Mouse (Mus musculus) liver, embryonic 13.5 days (tissue): ENCODE measurements at regions not wholly inside any gene's neighbourhood (a gene's known extent, or its start where the extent isn't known, plus 50 kb on each side); places are given as distances from the start of the nearest gene placed in this dataset.

Source experiments
- ATAC-seq: fragments of 200-750 bp; cut with Nextera tagmentation; 2 replicates; pipeline ENCODE4 v1.8.0; 2017; ENCODE audit warnings: low read depth, mild to moderate bottlenecking, moderate number of reproducible peaks, moderate library complexity
- DNase-seq: peaks from one replicate; pipeline ENCODE4 v3.0.0; 2022
- H3K27ac ChIP-seq: fragments of 300-500 bp; sonication (generic); 2 replicates; pipeline ENCODE4 v1.5.1; 2015; ENCODE audit warnings: moderate library complexity, mild to moderate bottlenecking, inconsistent platforms
- H3K27me3 ChIP-seq: fragments of 300-500 bp; sonication (generic); 2 replicates; pipeline ENCODE4 v1.6.1; 2015; ENCODE audit warnings: mild to moderate bottlenecking, inconsistent platforms
- H3K36me3 ChIP-seq: fragments of 300-500 bp; sonication (generic); 2 replicates; pipeline ENCODE4 v1.6.1; 2015; ENCODE audit warnings: mild to moderate bottlenecking, inconsistent platforms
- H3K4me1 ChIP-seq: fragments of 300-500 bp; sonication (generic); replicated peaks from 2 replicates; pipeline ENCODE4 v1.6.1; 2015; ENCODE audit warnings: inconsistent platforms
- H3K4me2 ChIP-seq: fragments of 300-500 bp; sonication (generic); 2 replicates; pipeline ENCODE4 v1.6.1; 2015; ENCODE audit warnings: inconsistent platforms, mild to moderate bottlenecking, moderate library complexity
- H3K4me3 ChIP-seq: fragments of 300-500 bp; sonication (generic); replicated peaks from 2 replicates; pipeline ENCODE4 v1.5.1; 2015; ENCODE audit warnings: mild to moderate bottlenecking, inconsistent platforms
- H3K9ac ChIP-seq: fragments of 300-500 bp; sonication (generic); 2 replicates; pipeline ENCODE4 v1.6.1; 2015; ENCODE audit warnings: mild to moderate bottlenecking, inconsistent platforms
- H3K9me3 ChIP-seq: fragments of 300-500 bp; sonication (generic); replicated peaks from 2 replicates; pipeline ENCODE4 v1.6.1; 2016; ENCODE audit warnings: inconsistent platforms
- WGBS: fragments of 180-500 bp; shearing (Covaris S2); methylation state at CpG from one replicate; pipeline ENCODE4 v1.1.7; 2015; ENCODE audit not compliant: insufficient replicate concordance; 5-methylcytosine and 5-hydroxymethylcytosine counted together

DNA sequence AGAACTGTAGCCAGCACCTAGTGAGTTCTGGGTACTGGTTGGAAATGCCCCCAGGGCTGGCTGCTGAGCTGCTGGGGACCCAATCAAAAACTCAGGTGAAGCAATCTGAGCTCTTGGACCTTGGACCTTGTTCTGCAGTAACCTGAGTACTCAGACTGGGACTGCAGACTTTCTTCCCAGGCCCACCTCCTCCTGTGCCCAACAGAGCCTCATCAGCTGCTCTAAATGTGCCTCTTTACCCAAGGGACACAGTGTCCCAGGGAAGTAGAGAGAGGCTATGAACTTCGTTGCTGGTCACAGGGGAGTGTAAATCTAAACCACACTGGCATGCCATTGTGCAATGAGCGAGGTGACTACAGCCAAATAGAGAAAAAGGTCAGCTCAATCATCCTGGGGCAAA lies 277.6 kb upstream of the Zmiz1 start:
- H3K27me3 ChIP-seq: no peaks in the 10 kb centered on the region; the same call in 1 of the 2 replicates
- H3K4me1 ChIP-seq: 0 out of 2 replicates have a peak, but pooled peaks cover 6% of the 10 kb centered on the region
- H3K4me2 ChIP-seq: no peak overlapping the region
- WGBS: 14% methylated on average over 2 of the region's 2 CpGs
- no peaks in the 10 kb centered on the region for H3K36me3 ChIP-seq
- no peak overlapping the region for H3K9ac ChIP-seq
- DNase-seq (no peak), ATAC-seq (peak; percentile 62)
- no peak overlapping the region for H3K27ac ChIP-seq
- no peaks in the 10 kb centered on the region for H3K9me3 ChIP-seq
- H3K4me3 ChIP-seq: no peak overlapping the region

- 61% methylated on average over 5 of the region's 5 CpGs for WGBS
Observed at GRCm38 (mm10) chr14:25184042-25184441, 274.9 kb upstream of the Zmiz1 start.

GRCm38 (mm10) chr14:25184875-25185274 lies 274.1 kb upstream of the Zmiz1 start:
- Histone ChIP-seq H3K9ac (no peak overlapping the region), H3K27me3 (no peaks in the 10 kb centered on the region; the same call in 1 of the 2 replicates), H3K36me3 (no peaks in the 10 kb centered on the region), H3K4me1 (0 out of 2 replicates have a peak, but pooled peaks cover 6% of the 10 kb centered on the region), H3K27ac (no peak overlapping the region), H3K4me3 (no peak overlapping the region), H3K9me3 (no peaks in the 10 kb centered on the region), H3K4me2 (no peak overlapping the region)
- DNase-seq: no peak
- no peak for ATAC-seq
- 62% methylated on average over 1 of the region's 1 CpGs for WGBS

More at GRCm38 (mm10) chr14:25184042-25184441, 274.9 kb upstream of the Zmiz1 start:
- no peaks in the 10 kb centered on the region for H3K9me3 ChIP-seq
- H3K27ac ChIP-seq: no peak overlapping the region
- H3K4me3 ChIP-seq: no peak overlapping the region
- ATAC-seq (no peak), DNase-seq (no peak)
- no peaks in the 10 kb centered on the region for H3K36me3 ChIP-seq
- H3K4me2 ChIP-seq: no peak overlapping the region
- H3K4me1 ChIP-seq: 0 out of 2 replicates have a peak, but pooled peaks cover 6% of the 10 kb centered on the region
- no peak overlapping the region for H3K9ac ChIP-seq
- H3K27me3 ChIP-seq: no peaks in the 10 kb centered on the region; the same call in 1 of the 2 replicates

GRCm38 (mm10) chr14:25185556-25185958 lies 273.4 kb upstream of the Zmiz1 start:
- Histone ChIP-seq H3K9ac (no peak overlapping the region), H3K9me3 (no peaks in the 10 kb centered on the region), H3K27ac (no peak overlapping the region), H3K36me3 (no peaks in the 10 kb centered on the region), H3K4me3 (no peak overlapping the region), H3K4me2 (no peak overlapping the region), H3K27me3 (no peaks in the 10 kb centered on the region), H3K4me1 (0 out of 2 replicates have a peak, but pooled peaks cover 6% of the 10 kb centered on the region)
- 45% methylated on average over 10 of the region's 10 CpGs for WGBS
- DNase-seq (no peak), ATAC-seq (no peak)

- Histone ChIP-seq H3K27ac (no peak overlapping the region), H3K4me1 (0 out of 2 replicates have a peak, but pooled peaks cover 1% of the 10 kb centered on the region), H3K4me2 (no peak overlapping the region), H3K9me3 (no peaks in the 10 kb centered on the region), H3K4me3 (no peak overlapping the region), H3K9ac (no peak overlapping the region), H3K36me3 (no peaks in the 10 kb centered on the region), H3K27me3 (no peaks in the 10 kb centered on the region)
- ATAC-seq: no peak
- WGBS: 59% methylated on average over 14 of the region's 14 CpGs
- no peak for DNase-seq
Observed at GRCm38 (mm10) chr14:25185959-25186771, 272.8 kb upstream of the Zmiz1 start.

DNA sequence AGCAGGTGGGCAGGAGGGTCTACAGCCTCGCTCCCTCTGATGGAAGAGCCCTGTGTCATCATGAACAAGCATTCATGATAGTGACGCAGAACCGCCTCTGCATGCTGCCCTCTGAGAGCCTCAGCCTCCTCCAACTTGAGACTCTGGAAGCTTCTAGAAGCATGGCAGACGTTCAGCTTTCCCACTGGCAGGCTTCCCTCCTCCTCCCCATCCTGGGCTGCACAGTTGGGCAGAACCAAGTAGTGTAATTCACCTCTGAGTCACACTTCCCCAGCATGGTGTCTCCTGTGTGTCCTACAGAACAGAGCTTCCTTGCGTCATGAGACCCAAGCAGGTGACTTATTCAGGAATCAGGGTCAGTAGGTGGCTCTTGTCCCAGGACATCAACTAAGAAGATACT lies 271.3 kb upstream of the Zmiz1 start:
- ATAC-seq: no peak
- no peaks in the 10 kb centered on the region for H3K4me1 ChIP-seq
- no peaks in the 10 kb centered on the region for H3K27me3 ChIP-seq
- no peaks in the 10 kb centered on the region for H3K36me3 ChIP-seq
- H3K9me3 ChIP-seq: no peaks in the 10 kb centered on the region
- H3K4me3 ChIP-seq: no peak overlapping the region
- H3K4me2 ChIP-seq: no peak overlapping the region
- WGBS: 63% methylated on average over 5 of the region's 5 CpGs
- no peak overlapping the region for H3K27ac ChIP-seq
- DNase-seq: no peak
- H3K9ac ChIP-seq: no peak overlapping the region

GRCm38 (mm10) chr14:25189256-25189655 lies 269.7 kb upstream of the Zmiz1 start:
- H3K27ac ChIP-seq: no peak overlapping the region
- no peak overlapping the region for H3K4me3 ChIP-seq
- H3K9me3 ChIP-seq: no peaks in the 10 kb centered on the region
- ATAC-seq: no peak
- no peaks in the 10 kb centered on the region for H3K27me3 ChIP-seq
- H3K36me3 ChIP-seq: no peaks in the 10 kb centered on the region
- DNase-seq: no peak
- 60% methylated on average over 5 of the region's 5 CpGs for WGBS
- no peak overlapping the region for H3K4me2 ChIP-seq
- H3K9ac ChIP-seq: no peak overlapping the region
- no peaks in the 10 kb centered on the region for H3K4me1 ChIP-seq

GRCm38 (mm10) chr14:25190680-25191270 lies 268.2 kb upstream of the Zmiz1 start:
- no peak for ATAC-seq
- H3K4me3 ChIP-seq: no peak overlapping the region
- no peaks in the 10 kb centered on the region for H3K36me3 ChIP-seq
- 79% methylated on average over 10 of the region's 10 CpGs for WGBS
- H3K9me3 ChIP-seq: no peaks in the 10 kb centered on the region
- H3K4me2 ChIP-seq: no peak overlapping the region
- no peak overlapping the region for H3K27ac ChIP-seq
- no peaks in the 10 kb centered on the region for H3K27me3 ChIP-seq
- no peak for DNase-seq
- no peaks in the 10 kb centered on the region for H3K4me1 ChIP-seq
- no peak overlapping the region for H3K9ac ChIP-seq

DNA sequence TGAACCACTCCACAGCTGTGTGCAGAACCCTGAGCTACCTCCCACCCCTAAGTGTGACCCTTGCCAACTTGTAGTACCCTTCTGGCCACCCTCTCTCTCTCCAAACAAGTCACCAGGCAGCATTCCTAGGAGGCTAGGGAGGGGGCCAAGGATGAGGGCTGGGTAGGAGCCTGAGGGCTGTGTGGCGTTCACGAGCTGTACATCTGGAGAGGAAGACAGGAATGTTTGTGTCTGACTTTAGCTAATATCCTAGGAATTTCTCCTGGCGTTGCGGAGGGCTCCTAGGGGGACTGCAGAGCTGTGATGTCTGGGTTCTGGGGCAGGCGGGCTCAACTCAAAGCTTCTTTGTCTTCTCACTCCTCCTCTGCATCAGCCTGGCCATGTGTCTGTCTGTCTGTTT lies 262.2 kb upstream of the Zmiz1 start:
- Histone ChIP-seq H3K36me3 (no peaks in the 10 kb centered on the region), H3K4me1 (no peaks in the 10 kb centered on the region; the same call in 1 of the 2 replicates), H3K9ac (no peak overlapping the region), H3K27me3 (no peaks in the 10 kb centered on the region), H3K4me3 (no peak overlapping the region), H3K9me3 (no peaks in the 10 kb centered on the region), H3K27ac (no peak overlapping the region), H3K4me2 (no peak overlapping the region)
- DNase-seq (no peak), ATAC-seq (no peak)
- WGBS: 57% methylated on average over 5 of the region's 5 CpGs

DNA sequence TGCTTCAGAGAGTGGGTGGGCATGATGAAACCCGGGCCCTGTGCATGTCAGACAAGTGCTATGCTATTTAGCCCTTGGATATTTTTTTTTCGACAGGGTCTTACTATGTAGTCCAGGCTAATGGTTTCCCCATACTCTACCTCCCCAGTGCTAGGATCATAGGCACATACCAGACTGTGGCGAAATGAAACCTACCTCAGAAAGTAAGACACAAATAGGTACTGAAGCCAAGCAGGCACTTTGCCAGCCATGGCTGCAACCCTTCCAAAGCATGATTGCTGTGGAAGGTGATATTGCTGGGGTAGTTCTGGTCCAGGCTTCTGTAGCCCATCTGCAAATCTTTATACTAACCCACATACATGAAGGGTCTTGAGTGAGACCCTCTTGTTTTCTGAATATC lies 259.1 kb upstream of the Zmiz1 start:
- DNase-seq (no peak), ATAC-seq (no peak)
- Histone ChIP-seq H3K27me3 (no peaks in the 10 kb centered on the region), H3K9ac (no peak overlapping the region), H3K4me1 (no peaks in the 10 kb centered on the region; the same call in 1 of the 2 replicates), H3K4me3 (no peak overlapping the region), H3K27ac (no peak overlapping the region), H3K36me3 (no peaks in the 10 kb centered on the region), H3K9me3 (no peaks in the 10 kb centered on the region), H3K4me2 (no peak overlapping the region)
- 57% methylated on average over 3 of the region's 3 CpGs for whole genome bisulfite sequencing

GRCm38 (mm10) chr14:25200656-25201179 lies 258.3 kb upstream of the Zmiz1 start:
- ATAC-seq (no peak), DNase-seq (no peak)
- no peak overlapping the region for H3K4me2 ChIP-seq
- no peaks in the 10 kb centered on the region; the same call in 1 of the 2 replicates for H3K4me1 ChIP-seq
- H3K27me3 ChIP-seq: no peaks in the 10 kb centered on the region
- H3K36me3 ChIP-seq: no peaks in the 10 kb centered on the region
- no peaks in the 10 kb centered on the region for H3K9me3 ChIP-seq
- no peak overlapping the region for H3K4me3 ChIP-seq
- WGBS: 58% methylated on average over 4 of the region's 4 CpGs
- H3K9ac ChIP-seq: no peak overlapping the region
- H3K27ac ChIP-seq: no peak overlapping the region
